Mouse (Mus musculus): ENCODE data around the gene Erich3.

DNA sequence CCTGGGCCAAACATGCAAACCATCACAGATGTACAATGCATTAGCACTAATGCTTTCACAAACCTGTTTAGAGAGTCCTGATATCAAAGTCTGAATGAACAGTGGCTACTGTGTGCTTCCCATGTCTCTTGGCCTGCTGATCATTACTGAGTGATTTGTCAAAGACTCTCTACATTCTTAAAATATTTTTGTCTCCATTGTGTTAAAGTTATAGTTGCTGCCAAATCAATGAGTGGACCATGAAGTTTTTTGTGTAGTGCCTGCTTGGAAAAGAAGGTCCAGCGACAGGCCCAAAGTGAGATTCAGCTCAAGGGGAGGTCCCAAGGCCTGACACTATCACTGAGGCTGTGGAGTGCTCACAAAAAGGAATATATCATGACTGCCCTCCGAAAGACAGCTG lies 108.0 kb downstream of the Erich3 start:
- no peak for TF ChIP-seq CTCF (IDR thresholded peaks at IDR 0.05; ENCODE audit: low read depth)
- no peak for TF ChIP-seq EP300 (optimal IDR thresholded peaks at IDR 0.05)
